Mouse (Mus musculus) left cerebral cortex, postnatal 10 days (tissue): ENCODE measurements around the gene Cyp2c40. TPM values are rescaled to one million over a fixed set of nuclear protein-coding genes. Genes with fewer than 3 reads are reported as not detected.
"Not testable (repeated sequence)": the region's sequence is repeated elsewhere in the genome, so short reads cannot be mapped to it uniquely, and the experiment has no call there.

Source experiments
- DNase-seq, 2 experiments: peaks; one replicate each; pipeline ENCODE4 v3.0.0; 2021 to 2022; ENCODE audit warnings: low spot score in 2 of 2, mixed read lengths in 1 of 2; ENCODE audit errors: extremely low spot score in 1 of 2
- intact Hi-C: fragments of 180-260 bp; cut with DNase I; formaldehyde crosslinking; loops from one replicate; pipeline ENCODE4 v1.15.1; 2025
- total RNA-seq, 2 experiments: library from RNA; stranded (reverse); gene quantifications; 2 replicates each; pipeline ENCODE4 v1.2.3; 2021

Gene Cyp2c40
- not detected for total RNA-seq

DNA sequence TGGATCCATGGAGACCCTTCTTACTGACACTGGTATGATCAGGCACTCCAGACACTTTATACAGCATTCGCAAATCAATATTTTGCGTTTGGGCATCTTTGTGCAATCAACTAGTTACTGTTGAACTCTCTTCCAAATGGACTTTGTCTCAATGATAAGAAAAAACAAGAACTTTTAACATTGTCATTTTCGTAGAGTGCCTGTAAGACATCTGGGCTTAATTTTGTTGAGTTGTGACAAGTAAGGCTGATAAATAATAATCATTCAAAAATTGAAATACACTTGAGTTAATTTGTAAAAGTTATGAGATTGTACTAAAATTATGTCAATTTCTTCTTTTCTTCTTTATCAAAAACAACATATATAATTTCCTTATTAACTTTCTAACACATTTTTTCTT is at the start of gene Cyp2c40:
TSS of gene Cyp2c40 (minus strand) at position 101 of the 400 bp plus-strand sequence.
- DNase-seq, intact Hi-C loops: not testable (repeated sequence)

DNA sequence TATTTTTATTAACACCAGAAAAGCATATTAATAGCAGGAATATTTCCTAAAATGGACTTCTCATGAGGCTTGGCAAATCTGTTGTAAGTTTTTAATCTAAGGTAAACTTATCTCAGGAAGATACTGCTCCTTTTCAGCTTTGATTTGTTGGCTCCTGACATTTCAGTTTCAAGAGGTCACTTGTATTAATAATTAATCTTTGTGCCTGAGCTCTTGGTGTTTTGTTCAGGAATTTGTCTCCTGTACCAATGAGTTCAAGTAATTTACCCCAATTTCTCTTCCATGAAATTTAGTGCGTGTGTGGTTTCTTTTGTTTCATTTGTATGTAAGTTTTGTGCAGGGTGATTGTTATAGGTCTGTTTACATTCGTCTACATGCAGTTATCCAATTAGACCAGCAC is 8.3 kb upstream of the Cyp2c40 start:
- intact Hi-C loops, DNase-seq: not testable (repeated sequence)

DNA sequence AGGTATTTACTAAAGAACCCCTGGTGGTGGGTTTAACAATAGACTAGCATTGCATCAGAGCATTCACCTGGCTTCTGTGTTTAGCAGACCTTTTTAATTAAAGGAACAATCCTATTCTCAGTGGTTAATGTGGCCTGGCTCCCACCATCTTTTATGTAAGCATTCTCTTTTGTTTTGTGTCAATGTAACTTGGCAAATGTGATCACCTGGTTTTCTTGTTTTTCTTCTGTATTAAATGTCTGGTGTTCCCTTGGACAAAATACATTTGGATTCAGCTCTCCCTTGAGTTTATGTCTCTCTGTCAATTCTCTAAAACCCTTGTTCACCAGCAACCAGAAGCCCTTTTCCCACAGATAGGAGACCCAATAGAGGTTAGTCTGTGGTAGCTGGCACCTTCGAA is 3.8 kb upstream of the Cyp2c40 start:
- intact Hi-C loops = loop anchor here (5.0 kb wide), 1 partner anchor 76 kb away; no protein-coding TSS in a partner anchor
- not testable (repeated sequence) for DNase-seq

DNA sequence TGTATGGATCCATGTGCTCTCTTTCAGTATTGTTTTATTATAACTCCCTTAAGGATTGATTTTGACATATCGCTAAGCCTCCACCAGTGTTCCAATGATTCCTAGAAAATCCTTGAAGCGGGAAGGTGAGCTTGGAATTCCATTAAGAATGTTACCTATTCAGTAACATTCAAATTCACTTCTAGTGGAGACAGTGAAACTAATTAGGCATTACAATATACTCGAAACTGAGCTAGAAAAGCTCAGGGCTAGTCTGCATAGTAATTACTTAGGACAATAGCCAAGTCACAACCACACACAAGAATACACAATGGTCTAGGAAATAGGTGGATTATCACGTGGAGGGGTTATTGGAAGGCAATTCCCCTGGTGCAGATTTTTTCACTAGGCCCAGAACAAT is 3.4 kb upstream of the Cyp2c40 start:
- intact Hi-C loops = loop anchor here (5.0 kb wide), 1 partner anchor 76 kb away; no protein-coding TSS in a partner anchor

DNA sequence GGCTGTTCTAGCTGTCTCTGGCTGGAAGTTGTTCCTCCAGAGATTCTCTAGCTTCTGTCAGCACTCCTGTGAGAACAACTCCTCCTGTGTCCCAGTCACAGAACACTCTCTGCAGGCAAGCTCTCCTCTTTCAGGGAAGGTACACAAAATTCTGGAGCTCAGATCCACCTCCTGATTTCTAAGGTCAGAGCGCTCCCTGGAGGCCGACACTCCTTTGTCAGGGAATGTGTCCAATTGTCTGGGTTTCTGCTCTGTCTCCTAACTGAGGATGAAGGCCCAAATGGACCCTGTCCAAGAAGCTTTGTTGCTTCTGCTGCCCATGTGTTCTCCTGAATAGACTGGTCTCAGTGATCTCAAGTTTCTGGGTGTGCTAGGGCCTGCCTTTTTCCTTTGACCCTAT is 27.2 kb downstream of the Cyp2c40 start:
- intact Hi-C loops, DNase-seq: not testable (repeated sequence)

More for the DNA sequence above, 3.4 kb upstream of the Cyp2c40 start:
- not testable (repeated sequence) for DNase-seq

DNA sequence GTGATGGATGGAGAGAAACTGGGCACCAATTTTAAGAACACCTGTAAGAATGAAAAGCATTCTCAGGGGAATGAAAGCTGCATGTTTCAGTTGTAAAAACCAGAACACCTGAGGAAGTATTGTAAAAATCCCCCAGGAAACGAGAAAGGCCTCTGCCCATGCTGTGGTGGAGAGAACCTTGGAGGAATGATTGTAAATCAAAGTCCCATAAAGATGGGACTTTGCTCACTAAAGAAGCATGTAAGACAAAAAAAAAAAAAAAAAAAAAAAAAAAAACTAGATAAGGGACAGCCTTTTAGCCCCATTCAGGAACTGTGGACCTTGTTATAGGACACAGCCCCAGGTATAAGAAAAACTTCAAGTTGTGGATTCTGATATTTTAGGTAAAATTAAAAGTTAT is 67.3 kb downstream of the Cyp2c40 start:
- intact Hi-C loops = no loop called here
- DNase-seq = no peak

DNA sequence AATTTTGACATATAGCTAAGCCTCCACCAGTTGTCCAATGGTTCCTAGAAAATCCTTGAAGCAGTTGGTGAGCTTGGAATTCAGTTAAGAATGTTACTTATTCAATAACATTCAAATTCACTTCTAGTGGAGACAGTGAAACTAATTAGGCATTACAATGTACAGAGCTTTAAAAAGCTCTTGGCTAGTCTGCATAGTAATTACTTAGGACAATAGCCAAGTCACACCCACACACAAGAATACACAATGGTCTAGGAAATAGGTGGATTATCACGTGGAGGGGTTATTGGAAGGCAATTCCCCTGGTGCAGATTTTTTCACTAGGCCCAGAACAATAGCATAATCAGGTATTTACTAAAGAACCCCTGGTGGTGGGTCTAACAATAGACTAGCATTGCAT is 68.3 kb downstream of the Cyp2c40 start:
- intact Hi-C loops, DNase-seq: not testable (repeated sequence)

DNA sequence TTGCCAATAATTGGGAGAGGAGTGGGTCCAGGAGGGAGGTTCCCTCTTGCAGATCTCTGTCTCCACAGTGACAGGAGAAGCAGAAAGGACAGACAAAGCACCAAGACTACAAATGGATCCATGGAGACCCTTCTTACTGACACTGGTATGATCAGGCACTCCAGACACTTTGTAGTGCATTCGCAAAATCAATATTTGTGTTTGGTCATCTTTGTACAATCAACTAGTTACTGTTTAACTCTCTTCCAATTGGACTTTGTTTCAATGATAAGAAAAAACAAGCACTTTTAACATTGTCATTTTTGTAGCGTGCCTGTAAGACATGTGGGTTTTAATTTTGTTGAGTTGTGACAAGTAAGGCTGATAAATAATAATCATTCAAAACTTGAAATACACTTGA is 71.7 kb downstream of the Cyp2c40 start, which contains the start of gene Cyp2c68:
TSS of gene Cyp2c68 (minus strand) at position 135 of the 400 bp plus-strand sequence.
- intact Hi-C loops = no loop called here
- no peak for DNase-seq

Other genes with a start within 250 kb of the Cyp2c40 start
- gene Cyp2c67, start 163.8 kb downstream of the Cyp2c40 start, total RNA-seq = not detected
- not detected for gene Cyp2c68, start 71.8 kb downstream of the Cyp2c40 start, total RNA-seq
- not detected for gene Cyp2c69, start 74.0 kb upstream of the Cyp2c40 start, total RNA-seq
- gene Cyp2c37, start 179.6 kb upstream of the Cyp2c40 start, total RNA-seq = not detected